Mouse (Mus musculus) limb, embryonic 13.5 days (tissue): ENCODE measurements around the gene Atxn7l1. TPM values are rescaled to one million over a fixed set of nuclear protein-coding genes. Genes with fewer than 3 reads are reported as not detected.

Source experiments
- ATAC-seq: fragments of 200-750 bp; cut with Nextera tagmentation; 2 replicates; pipeline ENCODE4 v1.8.0; 2017; ENCODE audit warnings: low read depth, moderate number of reproducible peaks, moderate TSS enrichment; ENCODE audit not compliant: low FRiP score
- H3K27ac ChIP-seq: fragments of 300-500 bp; sonication (generic); 2 replicates; pipeline ENCODE4 v1.5.1; 2015; ENCODE audit warnings: inconsistent platforms, mild to moderate bottlenecking, moderate library complexity
- H3K27me3 ChIP-seq: fragments of 300-500 bp; sonication (generic); 2 replicates; pipeline ENCODE4 v1.6.1; 2015; ENCODE audit warnings: mild to moderate bottlenecking, inconsistent platforms
- H3K36me3 ChIP-seq: fragments of 300-500 bp; sonication (generic); 2 replicates; pipeline ENCODE4 v1.6.1; 2015; ENCODE audit warnings: inconsistent platforms, mild to moderate bottlenecking, moderate library complexity
- H3K4me1 ChIP-seq: fragments of 300-500 bp; sonication (generic); 2 replicates; pipeline ENCODE4 v1.6.1; 2015; ENCODE audit warnings: inconsistent platforms
- H3K4me2 ChIP-seq: fragments of 300-500 bp; sonication (generic); replicated peaks from 2 replicates; pipeline ENCODE4 v1.6.1; 2015; ENCODE audit warnings: inconsistent platforms, mild to moderate bottlenecking, moderate library complexity
- H3K4me3 ChIP-seq: fragments of 300-500 bp; sonication (generic); 2 replicates; pipeline ENCODE4 v1.5.1; 2015; ENCODE audit warnings: moderate library complexity, mild to moderate bottlenecking, inconsistent platforms
- H3K9ac ChIP-seq: fragments of 300-500 bp; sonication (generic); 2 replicates; pipeline ENCODE4 v1.6.1; 2015; ENCODE audit warnings: mild to moderate bottlenecking, inconsistent platforms
- H3K9me3 ChIP-seq: fragments of 300-500 bp; sonication (generic); 2 replicates; pipeline ENCODE4 v1.6.1; 2016; ENCODE audit warnings: inconsistent platforms
- WGBS: fragments of 180-500 bp; shearing (Covaris S2); methylation state at CpG from one replicate; pipeline ENCODE4 v1.1.7; 2015; 5-methylcytosine and 5-hydroxymethylcytosine counted together
- polyA plus RNA-seq: library from polyadenylated mRNA; unstranded; fragments of >200 nt; fragmentation: Nextera tagmentation; extraction: Ambion mirVana; gene quantifications from 2 replicates; pipeline ENCODE4 v1.2.1, GENCODE M21; 2015

Atxn7l1 gene
- polyA plus RNA-seq, 1 experiment from 2014 or later = 13.9 TPM

GRCm38 (mm10) chr12:33174171-33174570, 26.7 kb downstream of the Atxn7l1 start:
- H3K4me1 ChIP-seq = peaks cover 43% of the 10 kb centered on the region
- no peaks in the 10 kb centered on the region for H3K9me3 ChIP-seq
- no peaks in the 10 kb centered on the region for H3K36me3 ChIP-seq

GRCm38 (mm10) chr12:33174675-33175357, 27.3 kb downstream of the Atxn7l1 start:
- no peaks in the 10 kb centered on the region for H3K9me3 ChIP-seq
- peaks cover 43% of the 10 kb centered on the region for H3K4me1 ChIP-seq
- no peak overlapping the region for H3K9ac ChIP-seq
- H3K36me3 ChIP-seq = no peaks in the 10 kb centered on the region
- no peaks in the 10 kb centered on the region for H3K27me3 ChIP-seq
- H3K4me3 ChIP-seq = no peak overlapping the region
- no peak overlapping the region for H3K27ac ChIP-seq
- ATAC-seq = no peak
- no peak overlapping the region for H3K4me2 ChIP-seq
- 64% methylated on average over 10 of the region's 10 CpGs for WGBS

More at GRCm38 (mm10) chr12:33174171-33174570, 26.7 kb downstream of the Atxn7l1 start:
- Histone ChIP-seq H3K4me2 (no peak overlapping the region), H3K9ac (no peak overlapping the region), H3K4me3 (no peak overlapping the region), H3K27ac (no peak overlapping the region), H3K27me3 (no peaks in the 10 kb centered on the region)
- ATAC-seq = no peak
- 69% methylated on average over 7 of the region's 7 CpGs for WGBS

GRCm38 (mm10) chr12:33175621-33176554, 28.4 kb downstream of the Atxn7l1 start:
- Histone ChIP-seq H3K36me3 (no peaks in the 10 kb centered on the region), H3K4me2 (peak overlapping the region; percentile 72), H3K9ac (peak overlapping the region; percentile 51; the same call in 1 of the 2 replicates), H3K27ac (no peak overlapping the region), H3K9me3 (no peaks in the 10 kb centered on the region), H3K4me1 (peaks cover 33% of the 10 kb centered on the region), H3K27me3 (no peaks in the 10 kb centered on the region), H3K4me3 (peak overlapping the region; percentile 34)
- WGBS = 6% methylated on average over 25 of the region's 25 CpGs
- 0 out of 2 replicates have a peak, but pooled peaks have one; percentile 20 for ATAC-seq

- H3K9me3 ChIP-seq = no peaks in the 10 kb centered on the region
- H3K27me3 ChIP-seq = no peaks in the 10 kb centered on the region
- no peak for ATAC-seq
- no peaks in the 10 kb centered on the region for H3K36me3 ChIP-seq
- peaks cover 32% of the 10 kb centered on the region for H3K4me1 ChIP-seq
- H3K4me2 ChIP-seq = peak overlapping the region; percentile 72
- no peak overlapping the region for H3K27ac ChIP-seq
- 40% methylated on average over 5 of the region's 5 CpGs for WGBS
- H3K9ac ChIP-seq = no peak overlapping the region
- H3K4me3 ChIP-seq = peak overlapping the region; percentile 34
Measured at GRCm38 (mm10) chr12:33176555-33176900, 29.0 kb downstream of the Atxn7l1 start.

GRCm38 (mm10) chr12:33180421-33180820, 32.9 kb downstream of the Atxn7l1 start:
- WGBS = 76% methylated on average over 2 of the region's 2 CpGs
- no peaks in the 10 kb centered on the region for H3K27me3 ChIP-seq
- no peak for ATAC-seq
- no peaks in the 10 kb centered on the region for H3K36me3 ChIP-seq
- peaks cover 16% of the 10 kb centered on the region for H3K4me1 ChIP-seq
- no peak overlapping the region for H3K9ac ChIP-seq
- H3K27ac ChIP-seq = no peak overlapping the region
- no peak overlapping the region for H3K4me2 ChIP-seq
- no peak overlapping the region for H3K4me3 ChIP-seq
- H3K9me3 ChIP-seq = no peaks in the 10 kb centered on the region

GRCm38 (mm10) chr12:33181875-33182274, 34.4 kb downstream of the Atxn7l1 start:
- Histone ChIP-seq H3K36me3 (no peaks in the 10 kb centered on the region), H3K4me3 (no peak overlapping the region), H3K27me3 (no peaks in the 10 kb centered on the region), H3K27ac (no peak overlapping the region), H3K9ac (no peak overlapping the region), H3K9me3 (no peaks in the 10 kb centered on the region), H3K4me2 (no peak overlapping the region), H3K4me1 (peaks cover 4% of the 10 kb centered on the region; the same call in 1 of the 2 replicates)
- 84% methylated on average over 4 of the region's 4 CpGs for WGBS
- no peak for ATAC-seq

- H3K9me3 ChIP-seq = no peaks in the 10 kb centered on the region
- no peak overlapping the region for H3K9ac ChIP-seq
- no peak overlapping the region for H3K4me3 ChIP-seq
- no peaks in the 10 kb centered on the region for H3K36me3 ChIP-seq
- H3K27ac ChIP-seq = no peak overlapping the region
- no peaks in the 10 kb centered on the region for H3K27me3 ChIP-seq
- ATAC-seq = no peak
- H3K4me1 ChIP-seq = peaks cover 4% of the 10 kb centered on the region; the same call in 1 of the 2 replicates
- H3K4me2 ChIP-seq = no peak overlapping the region
- WGBS = 75% methylated on average over 11 of the region's 11 CpGs
Measured at GRCm38 (mm10) chr12:33182428-33183137, 35.1 kb downstream of the Atxn7l1 start.

- no peak for ATAC-seq
- no peak overlapping the region for H3K9ac ChIP-seq
Measured at GRCm38 (mm10) chr12:33183138-33183627, 35.7 kb downstream of the Atxn7l1 start.

GRCm38 (mm10) chr12:33184137-33184536, 36.6 kb downstream of the Atxn7l1 start:
- 94% methylated on average over 3 of the region's 3 CpGs for whole genome bisulfite sequencing

More at GRCm38 (mm10) chr12:33183138-33183627, 35.7 kb downstream of the Atxn7l1 start:
- 81% methylated on average over 4 of the region's 4 CpGs for WGBS
- Histone ChIP-seq H3K4me2 (no peak overlapping the region), H3K4me3 (no peak overlapping the region), H3K4me1 (peaks cover 4% of the 10 kb centered on the region; the same call in 1 of the 2 replicates), H3K27me3 (no peaks in the 10 kb centered on the region), H3K27ac (no peak overlapping the region), H3K36me3 (no peaks in the 10 kb centered on the region), H3K9me3 (no peaks in the 10 kb centered on the region)

GRCm38 (mm10) chr12:33185046-33185445, 37.6 kb downstream of the Atxn7l1 start:
- H3K4me1 ChIP-seq = peaks cover 4% of the 10 kb centered on the region; the same call in 1 of the 2 replicates
- 0 out of 2 replicates have a peak overlapping the region, but pooled peaks have one; percentile 22 for H3K27ac ChIP-seq
- no peak overlapping the region for H3K4me2 ChIP-seq
- WGBS = 82% methylated on average over 6 of the region's 6 CpGs
- no peaks in the 10 kb centered on the region for H3K9me3 ChIP-seq
- no peak overlapping the region for H3K4me3 ChIP-seq
- no peaks in the 10 kb centered on the region for H3K36me3 ChIP-seq
- ATAC-seq = no peak
- no peak overlapping the region for H3K9ac ChIP-seq
- no peaks in the 10 kb centered on the region for H3K27me3 ChIP-seq

More at GRCm38 (mm10) chr12:33184137-33184536, 36.6 kb downstream of the Atxn7l1 start:
- Histone ChIP-seq H3K27me3 (no peaks in the 10 kb centered on the region), H3K4me1 (peaks cover 4% of the 10 kb centered on the region; the same call in 1 of the 2 replicates), H3K4me2 (no peak overlapping the region), H3K9ac (no peak overlapping the region), H3K9me3 (no peaks in the 10 kb centered on the region), H3K36me3 (no peaks in the 10 kb centered on the region), H3K4me3 (no peak overlapping the region), H3K27ac (no peak overlapping the region)
- ATAC-seq = no peak

GRCm38 (mm10) chr12:33186331-33186730, 38.8 kb downstream of the Atxn7l1 start:
- H3K36me3 ChIP-seq = no peaks in the 10 kb centered on the region
- no peaks in the 10 kb centered on the region for H3K9me3 ChIP-seq
- peaks cover 4% of the 10 kb centered on the region; the same call in 1 of the 2 replicates for H3K4me1 ChIP-seq
- H3K4me2 ChIP-seq = no peak overlapping the region
- no peaks in the 10 kb centered on the region for H3K27me3 ChIP-seq
- no peak overlapping the region for H3K9ac ChIP-seq
- H3K4me3 ChIP-seq = no peak overlapping the region
- 88% methylated on average over 2 of the region's 2 CpGs for WGBS
- H3K27ac ChIP-seq = no peak overlapping the region
- no peak for ATAC-seq
